Mouse (Mus musculus) liver, embryonic 13.5 days (tissue): ENCODE results near the gene Arid5b. TPM values are rescaled to one million over a fixed set of nuclear protein-coding genes. Genes with fewer than 3 reads are reported as not detected.

Experiments used
- ATAC-seq: fragments of 200-750 bp; cut with Nextera tagmentation; 2 replicates; pipeline ENCODE4 v1.8.0; 2017; ENCODE audit warnings: low read depth, mild to moderate bottlenecking, moderate number of reproducible peaks, moderate library complexity
- DNase-seq: peaks from one replicate; pipeline ENCODE4 v3.0.0; 2022
- H3K27ac ChIP-seq: fragments of 300-500 bp; sonication (generic); 2 replicates; pipeline ENCODE4 v1.5.1; 2015; ENCODE audit warnings: moderate library complexity, mild to moderate bottlenecking, inconsistent platforms
- H3K27me3 ChIP-seq: fragments of 300-500 bp; sonication (generic); 2 replicates; pipeline ENCODE4 v1.6.1; 2015; ENCODE audit warnings: mild to moderate bottlenecking, inconsistent platforms
- H3K36me3 ChIP-seq: fragments of 300-500 bp; sonication (generic); 2 replicates; pipeline ENCODE4 v1.6.1; 2015; ENCODE audit warnings: mild to moderate bottlenecking, inconsistent platforms
- H3K4me1 ChIP-seq: fragments of 300-500 bp; sonication (generic); replicated peaks from 2 replicates; pipeline ENCODE4 v1.6.1; 2015; ENCODE audit warnings: inconsistent platforms
- H3K4me2 ChIP-seq: fragments of 300-500 bp; sonication (generic); 2 replicates; pipeline ENCODE4 v1.6.1; 2015; ENCODE audit warnings: inconsistent platforms, mild to moderate bottlenecking, moderate library complexity
- H3K4me3 ChIP-seq: fragments of 300-500 bp; sonication (generic); replicated peaks from 2 replicates; pipeline ENCODE4 v1.5.1; 2015; ENCODE audit warnings: mild to moderate bottlenecking, inconsistent platforms
- H3K9ac ChIP-seq: fragments of 300-500 bp; sonication (generic); 2 replicates; pipeline ENCODE4 v1.6.1; 2015; ENCODE audit warnings: mild to moderate bottlenecking, inconsistent platforms
- H3K9me3 ChIP-seq: fragments of 300-500 bp; sonication (generic); replicated peaks from 2 replicates; pipeline ENCODE4 v1.6.1; 2016; ENCODE audit warnings: inconsistent platforms
- WGBS: fragments of 180-500 bp; shearing (Covaris S2); methylation state at CpG from one replicate; pipeline ENCODE4 v1.1.7; 2015; ENCODE audit not compliant: insufficient replicate concordance; 5-methylcytosine and 5-hydroxymethylcytosine counted together
- polyA plus RNA-seq: library from polyadenylated mRNA; unstranded; fragments of >200 nt; fragmentation: Nextera tagmentation; extraction: Ambion mirVana; gene quantifications from 2 replicates; pipeline ENCODE4 v1.2.1, GENCODE M21; 2015

The Arid5b gene
- polyA plus RNA-seq, 1 experiment from 2014 or later = 4.1 TPM

GRCm38 (mm10) chr10:68189847-68190246 is 88.7 kb downstream of the Arid5b start:
- Histone ChIP-seq H3K4me3 (no peak overlapping the region), H3K4me1 (0 out of 2 replicates have a peak, but pooled peaks cover 3% of the 10 kb centered on the region), H3K27ac (no peak overlapping the region), H3K9ac (no peak overlapping the region), H3K27me3 (no peaks in the 10 kb centered on the region), H3K36me3 (peaks cover 8% of the 10 kb centered on the region; the same call in 1 of the 2 replicates), H3K4me2 (no peak overlapping the region), H3K9me3 (no peaks in the 10 kb centered on the region)
- 72% methylated on average over 3 of the region's 3 CpGs for WGBS
- no peak for ATAC-seq
- no peak for DNase-seq

- H3K27me3 ChIP-seq = no peaks in the 10 kb centered on the region
- no peak for DNase-seq
- 78% methylated on average over 7 of the region's 7 CpGs for WGBS
Observed at GRCm38 (mm10) chr10:68183096-68183495, 95.4 kb downstream of the Arid5b start.

GRCm38 (mm10) chr10:68182266-68182665 is 96.3 kb downstream of the Arid5b start:
- Histone ChIP-seq H3K9me3 (no peaks in the 10 kb centered on the region), H3K4me2 (no peak overlapping the region), H3K36me3 (peaks cover 8% of the 10 kb centered on the region; the same call in 1 of the 2 replicates), H3K4me3 (no peak overlapping the region), H3K4me1 (peaks cover 14% of the 10 kb centered on the region), H3K9ac (no peak overlapping the region), H3K27me3 (no peaks in the 10 kb centered on the region), H3K27ac (no peak overlapping the region)
- ATAC-seq = no peak
- 77% methylated on average over 6 of the region's 6 CpGs for WGBS
- DNase-seq = no peak

More at GRCm38 (mm10) chr10:68183096-68183495, 95.4 kb downstream of the Arid5b start:
- H3K9me3 ChIP-seq = no peaks in the 10 kb centered on the region
- no peak overlapping the region for H3K9ac ChIP-seq
- no peak overlapping the region for H3K4me2 ChIP-seq
- no peak for ATAC-seq
- H3K4me3 ChIP-seq = no peak overlapping the region
- H3K36me3 ChIP-seq = peaks cover 8% of the 10 kb centered on the region; the same call in 1 of the 2 replicates
- H3K27ac ChIP-seq = no peak overlapping the region
- peaks cover 14% of the 10 kb centered on the region for H3K4me1 ChIP-seq

GRCm38 (mm10) chr10:68181156-68181555 is 97.4 kb downstream of the Arid5b start:
- Histone ChIP-seq H3K4me2 (no peak overlapping the region), H3K4me1 (peaks cover 14% of the 10 kb centered on the region), H3K4me3 (no peak overlapping the region), H3K27me3 (no peaks in the 10 kb centered on the region), H3K9me3 (no peaks in the 10 kb centered on the region), H3K27ac (no peak overlapping the region), H3K9ac (no peak overlapping the region), H3K36me3 (peaks cover 8% of the 10 kb centered on the region; the same call in 1 of the 2 replicates)
- no peak for ATAC-seq
- DNase-seq = no peak
- WGBS = 80% methylated on average over 10 of the region's 10 CpGs

- no peak for ATAC-seq
- Histone ChIP-seq H3K9me3 (no peaks in the 10 kb centered on the region), H3K9ac (no peak overlapping the region), H3K27ac (no peak overlapping the region), H3K27me3 (no peaks in the 10 kb centered on the region), H3K4me1 (peaks cover 14% of the 10 kb centered on the region), H3K36me3 (peaks cover 5% of the 10 kb centered on the region; the same call in 1 of the 2 replicates), H3K4me3 (no peak overlapping the region), H3K4me2 (no peak overlapping the region)
- WGBS = 80% methylated on average over 7 of the region's 7 CpGs
- no peak for DNase-seq
Observed at GRCm38 (mm10) chr10:68180721-68181120, 97.8 kb downstream of the Arid5b start.

GRCm38 (mm10) chr10:68180151-68180550 is 98.4 kb downstream of the Arid5b start:
- no peaks in the 10 kb centered on the region for H3K9me3 ChIP-seq
- ATAC-seq (no peak), DNase-seq (no peak)
- H3K4me3 ChIP-seq = no peak overlapping the region
- H3K36me3 ChIP-seq = 0 out of 2 replicates have a peak, but pooled peaks cover 2% of the 10 kb centered on the region
- peaks cover 14% of the 10 kb centered on the region for H3K4me1 ChIP-seq
- no peaks in the 10 kb centered on the region for H3K27me3 ChIP-seq
- H3K4me2 ChIP-seq = no peak overlapping the region
- H3K27ac ChIP-seq = 0 out of 2 replicates have a peak overlapping the region, but pooled peaks have one; percentile 5
- 56% methylated on average over 4 of the region's 4 CpGs for WGBS
- no peak overlapping the region for H3K9ac ChIP-seq

GRCm38 (mm10) chr10:68179741-68180140 is 98.8 kb downstream of the Arid5b start:
- 62% methylated on average over 5 of the region's 5 CpGs for WGBS
- 0 out of 2 replicates have a peak overlapping the region, but pooled peaks have one; percentile 5 for H3K27ac ChIP-seq

GRCm38 (mm10) chr10:68179339-68179738 is 99.2 kb downstream of the Arid5b start:
- no peak for ATAC-seq

More at GRCm38 (mm10) chr10:68179741-68180140, 98.8 kb downstream of the Arid5b start:
- ATAC-seq = no peak
- no peak overlapping the region for H3K9ac ChIP-seq
- H3K4me2 ChIP-seq = no peak overlapping the region
- peaks cover 14% of the 10 kb centered on the region for H3K4me1 ChIP-seq
- H3K27me3 ChIP-seq = no peaks in the 10 kb centered on the region
- no peak overlapping the region for H3K4me3 ChIP-seq
- H3K9me3 ChIP-seq = no peaks in the 10 kb centered on the region
- no peak for DNase-seq
- no peaks in the 10 kb centered on the region for H3K36me3 ChIP-seq

GRCm38 (mm10) chr10:68177697-68178485 is 100.6 kb downstream of the Arid5b start:
- no peak overlapping the region for H3K4me3 ChIP-seq
- no peaks in the 10 kb centered on the region for H3K36me3 ChIP-seq
- H3K27ac ChIP-seq = no peak overlapping the region
- H3K27me3 ChIP-seq = no peaks in the 10 kb centered on the region
- H3K9me3 ChIP-seq = no peaks in the 10 kb centered on the region
- H3K9ac ChIP-seq = no peak overlapping the region
- 77% methylated on average over 10 of the region's 10 CpGs for WGBS
- DNase-seq (no peak), ATAC-seq (no peak)
- H3K4me1 ChIP-seq = peaks cover 14% of the 10 kb centered on the region
- no peak overlapping the region for H3K4me2 ChIP-seq

More at GRCm38 (mm10) chr10:68179339-68179738, 99.2 kb downstream of the Arid5b start:
- no peaks in the 10 kb centered on the region for H3K36me3 ChIP-seq
- DNase-seq = no peak
- no peak overlapping the region for H3K9ac ChIP-seq
- H3K4me1 ChIP-seq = peaks cover 14% of the 10 kb centered on the region
- H3K27ac ChIP-seq = no peak overlapping the region
- no peak overlapping the region for H3K4me2 ChIP-seq
- H3K9me3 ChIP-seq = no peaks in the 10 kb centered on the region
- WGBS = 58% methylated on average over 4 of the region's 4 CpGs
- no peak overlapping the region for H3K4me3 ChIP-seq
- H3K27me3 ChIP-seq = no peaks in the 10 kb centered on the region

GRCm38 (mm10) chr10:68175811-68176210 is 102.7 kb downstream of the Arid5b start:
- no peak overlapping the region for H3K9ac ChIP-seq
- no peak for ATAC-seq
- no peak overlapping the region for H3K27ac ChIP-seq
- no peak overlapping the region for H3K4me3 ChIP-seq
- no peaks in the 10 kb centered on the region for H3K9me3 ChIP-seq
- WGBS = 78% methylated on average over 5 of the region's 5 CpGs
- H3K27me3 ChIP-seq = no peaks in the 10 kb centered on the region
- peaks cover 14% of the 10 kb centered on the region for H3K4me1 ChIP-seq
- DNase-seq = no peak
- H3K36me3 ChIP-seq = no peaks in the 10 kb centered on the region
- H3K4me2 ChIP-seq = no peak overlapping the region

GRCm38 (mm10) chr10:68173634-68174033 is 104.9 kb downstream of the Arid5b start:
- H3K4me3 ChIP-seq = no peak overlapping the region
- H3K9me3 ChIP-seq = no peaks in the 10 kb centered on the region
- H3K36me3 ChIP-seq = no peaks in the 10 kb centered on the region
- ATAC-seq (no peak), DNase-seq (no peak)
- no peak overlapping the region for H3K4me2 ChIP-seq
- no peak overlapping the region for H3K9ac ChIP-seq
- WGBS = 71% methylated on average over 9 of the region's 9 CpGs
- H3K4me1 ChIP-seq = peaks cover 3% of the 10 kb centered on the region; the same call in 1 of the 2 replicates
- H3K27me3 ChIP-seq = no peaks in the 10 kb centered on the region
- H3K27ac ChIP-seq = no peak overlapping the region
